Mouse (Mus musculus) bone marrow macrophage, adult 2 months (primary cell): ENCODE results near the gene Tespa1.

Experiments
- CTCF ChIP-seq: IDR thresholded peaks from 2 replicates; pipeline ENCODE4 v1.5.1; 2012; ENCODE audit warnings: low read depth, mild to moderate bottlenecking, low read length, moderate library complexity
- POLR2A ChIP-seq: IDR thresholded peaks from 2 replicates; pipeline ENCODE4 v1.6.1; 2012; ENCODE audit warnings: mild to moderate bottlenecking, low read depth, low read length, borderline replicate concordance

DNA sequence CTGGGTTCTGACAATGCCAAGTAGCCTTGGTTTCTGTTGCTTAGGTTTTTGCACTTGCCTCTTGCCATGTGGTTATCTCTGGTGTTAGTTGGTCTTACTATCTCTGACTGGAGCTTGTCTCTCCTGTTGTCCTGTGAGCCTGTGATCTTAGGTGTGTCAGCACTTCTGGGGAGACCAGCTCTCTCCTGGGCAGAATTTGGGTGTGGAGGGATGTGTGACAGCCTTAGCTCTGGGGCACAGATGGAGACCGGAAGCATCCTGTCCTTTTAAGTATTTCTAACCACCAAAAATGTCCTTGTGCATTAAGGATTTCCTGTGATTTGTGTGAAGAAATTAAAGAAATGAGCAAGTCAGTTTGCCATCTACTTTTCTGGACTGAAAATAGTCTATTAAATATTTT, 21.4 kb downstream of the Tespa1 start:
- TF ChIP-seq CTCF, result no peak
- no peak for TF ChIP-seq POLR2A
